Mouse (Mus musculus) urinary bladder, adult 2 months (tissue): ENCODE results near the gene Zyx. TPM values are rescaled to one million over a fixed set of nuclear protein-coding genes. Genes with fewer than 3 reads are reported as not detected.
A peak's percentile ranks its signal among the peaks of the same experiment; 100 is the strongest.

Source experiments
- DNase-seq: peaks from one replicate; pipeline ENCODE4 v3.0.0; 2022; ENCODE audit warnings: low spot score
- polyA plus RNA-seq: library from polyadenylated mRNA; depleted of rRNA; stranded (reverse); fragments of >200 nt; gene quantifications from 2 replicates; pipeline ENCODE4 v1.2.3, GENCODE M21; 2012

Zyx gene
- polyA plus RNA-seq, 1 experiment: 124 TPM

- DNase-seq: peak; percentile 76
Observed at GRCm38 (mm10) chr6:42350021-42350967, 864 bp downstream of the Zyx start.

GRCm38 (mm10) chr6:42350968-42351775 lies 1.7 kb downstream of the Zyx start:
- no peak for DNase-seq

GRCm38 (mm10) chr6:42351776-42352485 lies 2.5 kb downstream of the Zyx start:
- DNase-seq: no peak

- DNase-seq: no peak
Observed at GRCm38 (mm10) chr6:42352486-42352846, 3.0 kb downstream of the Zyx start.

GRCm38 (mm10) chr6:42353180-42353579 lies 3.8 kb downstream of the Zyx start:
- no peak for DNase-seq

GRCm38 (mm10) chr6:42354076-42355019 lies 4.9 kb downstream of the Zyx start:
- no peak for DNase-seq

- no peak for DNase-seq
Observed at GRCm38 (mm10) chr6:42355366-42355765, 5.9 kb downstream of the Zyx start.

- no peak for DNase-seq
Observed at GRCm38 (mm10) chr6:42355794-42356600, 6.6 kb downstream of the Zyx start.

GRCm38 (mm10) chr6:42356913-42357312 lies 7.5 kb downstream of the Zyx start:
- no peak for DNase-seq

GRCm38 (mm10) chr6:42357901-42358300 lies 8.5 kb downstream of the Zyx start:
- no peak for DNase-seq

- no peak for DNase-seq
Observed at GRCm38 (mm10) chr6:42358901-42359300, 9.5 kb downstream of the Zyx start.

GRCm38 (mm10) chr6:42359364-42360147 lies 10.1 kb downstream of the Zyx start:
- no peak for DNase-seq

- no peak for DNase-seq
Observed at GRCm38 (mm10) chr6:42360231-42360840, 10.9 kb downstream of the Zyx start.

- DNase-seq: no peak
Observed at GRCm38 (mm10) chr6:42361041-42361895, 11.8 kb downstream of the Zyx start.

GRCm38 (mm10) chr6:42362074-42362473 lies 12.6 kb downstream of the Zyx start:
- DNase-seq: no peak

- no peak for DNase-seq
Observed at GRCm38 (mm10) chr6:42362497-42362896, 13.1 kb downstream of the Zyx start.

- no peak for DNase-seq
Observed at GRCm38 (mm10) chr6:42362974-42363373, 13.5 kb downstream of the Zyx start.

GRCm38 (mm10) chr6:42364066-42364465 lies 14.6 kb downstream of the Zyx start:
- no peak for DNase-seq
